Mouse (Mus musculus): ENCODE results near the gene Tagln2.

Gene Tagln2

DNA sequence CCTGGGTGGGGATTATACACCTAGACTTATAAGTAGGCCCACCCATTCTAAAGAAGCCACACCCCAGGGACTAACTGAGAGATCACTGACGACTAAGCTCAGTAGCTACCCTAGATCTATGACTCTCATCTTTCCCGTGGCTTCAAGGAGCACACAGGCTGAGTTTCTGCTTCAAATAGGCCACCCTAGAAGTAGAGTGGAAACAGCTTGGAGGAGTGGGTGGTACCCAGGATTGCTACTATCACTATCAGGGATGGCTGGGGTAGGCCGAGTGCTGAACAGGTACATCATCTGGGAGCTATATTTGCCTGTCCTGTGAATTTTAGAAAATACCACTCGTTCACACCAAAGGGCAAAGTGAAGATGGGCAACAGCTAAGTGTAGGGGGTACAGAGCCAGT lies 12.0 kb upstream of the Tagln2 start:
- TF ChIP-seq GATA4 (IDR thresholded peaks at IDR 0.05; ENCODE audit: insufficient replicate concordance, low read length) = no peak

DNA sequence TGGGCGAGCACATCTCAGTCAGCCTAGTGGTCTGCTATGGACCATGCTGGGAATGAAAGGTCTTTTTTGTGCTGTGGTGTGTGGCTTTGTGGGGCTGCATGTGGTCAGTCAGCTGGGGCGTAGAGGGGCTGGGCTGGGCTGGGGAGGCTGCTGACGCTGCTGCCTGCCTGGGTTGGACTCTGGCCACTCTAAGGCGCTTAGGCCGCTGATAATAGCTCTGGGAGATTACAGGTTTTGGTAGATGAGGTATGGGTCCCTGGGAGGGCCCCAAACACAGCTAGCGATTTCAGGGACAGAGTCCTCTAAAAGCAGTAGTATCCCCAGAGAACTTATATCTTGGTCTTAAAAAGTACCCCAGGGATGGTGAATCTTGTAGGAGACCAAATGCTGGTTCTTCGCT lies 11.0 kb upstream of the Tagln2 start:
- TF ChIP-seq GATA4 (IDR thresholded peaks at IDR 0.05; ENCODE audit: insufficient replicate concordance, low read length) = no peak

DNA sequence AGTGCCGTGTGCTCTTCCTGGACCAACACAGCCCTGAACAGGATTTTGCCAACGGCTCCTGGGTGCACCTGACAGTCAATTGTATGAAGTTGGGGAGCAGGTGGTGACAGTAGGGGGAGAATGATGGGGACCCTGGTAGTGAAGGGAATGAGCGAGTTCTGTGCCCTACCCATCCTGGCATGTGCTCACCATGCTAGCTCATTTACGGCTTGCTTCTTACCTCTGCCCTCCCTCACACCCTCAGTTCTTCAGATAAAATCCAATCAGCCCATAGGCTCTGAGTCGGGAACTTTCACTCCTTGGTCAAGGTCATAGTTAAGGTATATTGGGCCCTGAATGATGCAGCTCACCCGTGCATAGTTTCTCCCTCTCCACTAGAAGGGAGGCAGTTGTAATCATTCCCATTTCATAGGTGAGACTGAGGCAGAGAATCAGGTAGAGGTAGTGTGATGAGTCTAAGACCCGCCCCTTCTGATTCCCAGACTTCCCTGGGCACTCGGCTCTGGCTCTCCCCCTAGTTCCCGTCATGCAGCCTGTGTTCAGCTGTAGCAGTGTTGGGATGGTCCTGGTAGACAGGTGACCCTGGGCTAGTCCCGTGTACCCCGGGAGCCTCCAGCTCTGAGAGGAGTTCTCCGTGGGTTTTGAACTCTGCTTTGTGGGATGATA lies 10.1 kb upstream of the Tagln2 start:
- no peak for TF ChIP-seq GATA4 (IDR thresholded peaks at IDR 0.05; ENCODE audit: insufficient replicate concordance, low read length)

DNA sequence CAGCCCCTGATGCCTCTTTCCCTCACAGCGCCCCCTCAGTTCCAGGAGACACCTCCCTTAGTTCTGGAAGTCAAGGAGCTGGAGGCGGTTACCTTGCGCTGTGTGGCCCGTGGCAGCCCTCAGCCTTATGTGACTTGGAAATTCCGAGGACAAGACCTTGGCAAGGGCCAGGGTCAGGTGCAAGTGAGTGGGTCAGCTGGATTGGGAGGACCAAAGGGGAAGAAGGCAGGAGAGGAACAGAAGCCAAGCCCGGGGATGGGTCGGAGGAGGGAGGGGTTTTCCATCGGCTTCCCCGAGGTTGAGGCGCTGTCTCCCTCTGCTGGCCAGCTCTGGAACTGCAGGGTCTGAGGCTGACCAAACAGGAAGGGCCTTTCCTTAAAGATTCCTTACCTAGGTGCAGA lies 9.6 kb upstream of the Tagln2 start:
- no peak for TF ChIP-seq GATA4 (IDR thresholded peaks at IDR 0.05; ENCODE audit: insufficient replicate concordance, low read length)

DNA sequence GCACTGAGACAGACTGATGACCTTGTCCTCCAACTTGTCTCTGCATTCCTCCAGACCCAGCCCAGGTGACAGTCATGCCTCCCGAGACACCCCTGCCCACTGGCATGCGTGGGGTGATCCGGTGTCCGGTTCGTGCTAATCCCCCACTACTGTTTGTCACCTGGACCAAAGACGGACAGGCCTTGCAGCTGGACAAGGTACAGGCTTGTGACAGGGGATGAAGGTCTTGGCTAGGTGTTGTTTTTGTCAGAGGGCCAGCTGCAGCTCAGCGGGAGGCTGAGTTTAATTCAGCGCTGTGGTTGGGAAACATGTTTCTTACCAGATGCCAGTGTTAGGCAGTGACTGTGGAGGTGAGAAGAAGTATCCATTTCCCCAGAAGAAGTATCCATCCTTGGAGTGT lies 7.8 kb upstream of the Tagln2 start:
- no peak for TF ChIP-seq GATA4 (IDR thresholded peaks at IDR 0.05; ENCODE audit: insufficient replicate concordance, low read length)

DNA sequence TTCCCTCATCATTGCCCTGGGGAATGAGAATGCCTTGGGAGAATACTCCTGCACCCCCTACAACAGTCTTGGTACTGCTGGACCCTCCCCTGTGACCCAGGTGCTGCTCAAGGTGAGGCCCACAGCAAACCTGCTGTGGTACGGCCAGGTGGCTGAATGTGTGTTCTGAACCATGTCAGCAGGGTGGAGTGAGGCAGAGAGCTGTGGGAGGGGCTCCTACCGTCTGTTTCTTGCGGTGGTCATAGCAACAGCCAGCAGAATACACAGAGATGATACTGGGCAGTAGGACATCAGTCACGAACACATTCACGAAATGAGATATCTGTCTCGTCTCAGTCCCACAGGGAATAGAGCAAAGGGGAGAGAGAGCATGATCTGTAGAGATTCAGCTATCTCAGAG lies 6.3 kb upstream of the Tagln2 start:
- TF ChIP-seq GATA4 (IDR thresholded peaks at IDR 0.05; ENCODE audit: insufficient replicate concordance, low read length) = no peak

DNA sequence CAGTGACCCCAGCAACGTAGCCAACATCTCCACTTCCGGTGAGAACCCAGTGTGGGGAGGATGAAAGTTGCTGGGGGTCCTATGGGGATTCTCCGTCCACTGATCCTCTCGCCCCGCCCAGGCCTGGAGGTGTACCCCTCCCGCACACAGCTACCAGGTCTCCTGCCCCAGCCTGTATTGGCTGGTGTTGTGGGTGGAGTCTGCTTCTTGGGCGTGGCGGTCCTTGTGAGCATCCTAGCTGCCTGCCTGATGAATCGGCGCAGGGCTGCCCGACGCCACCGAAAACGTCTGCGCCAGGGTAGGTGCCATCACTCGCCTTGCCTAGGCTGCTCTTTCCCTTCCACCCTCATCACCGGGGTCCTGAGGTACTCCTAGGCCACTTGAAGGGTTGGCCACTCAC lies 3.8 kb upstream of the Tagln2 start:
- no peak for TF ChIP-seq GATA4 (IDR thresholded peaks at IDR 0.05; ENCODE audit: insufficient replicate concordance, low read length)

DNA sequence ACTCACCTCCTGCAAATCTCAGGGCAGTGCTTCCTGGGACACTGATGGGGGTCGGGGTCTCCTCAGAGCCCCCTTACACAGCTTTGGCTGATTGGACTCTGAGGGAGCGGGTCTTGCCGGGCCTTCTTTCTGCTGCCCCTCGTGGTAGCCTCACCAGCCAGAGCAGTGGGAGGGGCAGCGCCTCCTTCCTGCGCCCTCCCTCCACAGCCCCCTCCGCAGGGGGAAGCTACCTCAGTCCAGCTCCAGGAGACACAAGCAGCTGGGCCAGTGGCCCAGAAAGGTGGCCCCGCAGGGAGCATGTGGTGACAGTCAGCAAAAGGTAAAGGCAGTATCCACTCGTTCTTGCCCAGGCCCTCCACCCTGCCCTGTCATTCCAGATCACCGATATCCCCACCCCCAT lies 2.4 kb upstream of the Tagln2 start:
- no peak for TF ChIP-seq GATA4 (IDR thresholded peaks at IDR 0.05; ENCODE audit: insufficient replicate concordance, low read length)

DNA sequence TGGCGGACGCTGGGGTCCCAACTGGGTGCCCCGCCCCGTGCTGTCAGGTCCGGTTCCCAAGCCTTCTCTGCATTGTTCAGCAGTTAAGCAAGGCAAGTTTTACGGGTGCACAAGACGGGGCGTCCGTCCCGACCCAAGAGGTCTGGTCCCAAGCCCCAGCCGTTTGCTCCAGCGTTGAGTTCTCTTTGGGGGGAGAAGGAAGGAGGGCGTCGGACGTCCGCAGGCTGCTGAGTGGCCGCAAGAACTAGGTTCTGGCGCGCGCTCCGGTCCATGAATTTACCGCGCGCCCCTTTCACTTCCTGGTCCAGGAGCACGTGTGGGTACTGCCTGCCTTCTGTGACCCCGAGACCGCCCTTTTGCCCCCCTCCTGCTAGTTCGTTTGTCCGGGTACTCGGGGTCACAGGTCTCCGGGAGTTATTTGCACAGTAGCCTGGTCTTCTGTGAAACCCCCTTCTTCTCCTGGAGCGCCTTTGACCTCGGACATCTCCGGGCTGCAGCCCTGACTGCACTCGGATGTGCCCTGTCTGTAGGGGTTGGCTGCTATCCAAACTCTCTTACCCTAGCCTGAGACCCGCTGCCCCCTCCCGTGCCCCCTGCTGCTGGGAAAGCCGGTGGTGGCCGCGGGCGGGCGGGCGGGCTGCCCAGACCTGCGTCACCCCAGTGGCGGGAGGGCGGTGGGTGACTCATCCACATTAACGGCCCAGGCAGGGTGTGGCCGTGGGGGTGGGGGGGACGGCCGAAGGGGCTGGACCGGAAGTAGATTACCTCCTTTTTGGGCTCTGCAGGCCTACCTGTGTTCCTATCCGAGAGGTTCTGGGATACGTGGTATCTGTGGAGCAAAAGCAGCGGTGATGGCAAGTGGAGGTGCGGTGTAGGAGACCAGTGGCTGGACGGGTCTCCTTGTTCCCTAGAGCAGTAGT lies 864 bp downstream of the Tagln2 start:
- TF ChIP-seq GATA4 (IDR thresholded peaks at IDR 0.05; ENCODE audit: insufficient replicate concordance, low read length) = no peak

DNA sequence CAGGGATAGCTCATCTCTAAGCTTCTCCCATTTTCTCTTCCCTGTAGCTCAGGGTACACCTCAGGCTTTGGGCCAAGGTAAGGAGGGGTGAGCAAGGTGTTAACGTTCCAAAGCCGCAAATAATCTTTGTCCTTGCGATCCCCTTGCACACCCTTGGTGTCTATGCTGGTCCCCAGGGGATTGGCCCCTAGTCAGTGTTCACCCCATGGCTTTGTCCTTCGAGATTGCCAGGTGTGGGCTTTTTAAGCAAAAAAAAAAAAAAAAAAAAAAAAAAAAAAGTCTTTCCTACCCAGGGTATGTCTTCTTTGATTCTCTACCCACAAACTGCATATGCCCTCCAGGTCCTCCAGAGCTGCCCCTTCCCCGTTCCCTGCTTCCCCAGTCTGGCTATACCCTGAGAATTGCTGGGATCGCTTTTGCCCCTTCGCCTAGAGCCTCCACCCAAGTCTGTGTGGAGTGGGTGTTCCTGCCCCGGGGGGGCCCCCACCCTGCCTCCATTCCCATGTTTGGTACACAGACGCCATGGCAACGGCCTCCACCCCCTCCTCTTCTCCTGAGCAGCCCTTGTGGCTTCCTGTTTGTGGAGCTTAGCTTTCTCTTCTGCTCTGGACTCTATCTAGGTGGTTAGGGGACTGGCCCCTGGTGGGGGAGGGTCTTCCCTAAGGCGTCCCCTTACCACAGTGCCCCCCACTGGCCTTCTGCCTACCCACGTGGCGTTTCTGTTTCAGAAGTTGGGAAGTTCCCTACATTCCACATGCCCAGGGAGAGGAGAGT lies 1.7 kb downstream of the Tagln2 start:
- TF ChIP-seq GATA4 (IDR thresholded peaks at IDR 0.05; ENCODE audit: insufficient replicate concordance, low read length) = no peak

DNA sequence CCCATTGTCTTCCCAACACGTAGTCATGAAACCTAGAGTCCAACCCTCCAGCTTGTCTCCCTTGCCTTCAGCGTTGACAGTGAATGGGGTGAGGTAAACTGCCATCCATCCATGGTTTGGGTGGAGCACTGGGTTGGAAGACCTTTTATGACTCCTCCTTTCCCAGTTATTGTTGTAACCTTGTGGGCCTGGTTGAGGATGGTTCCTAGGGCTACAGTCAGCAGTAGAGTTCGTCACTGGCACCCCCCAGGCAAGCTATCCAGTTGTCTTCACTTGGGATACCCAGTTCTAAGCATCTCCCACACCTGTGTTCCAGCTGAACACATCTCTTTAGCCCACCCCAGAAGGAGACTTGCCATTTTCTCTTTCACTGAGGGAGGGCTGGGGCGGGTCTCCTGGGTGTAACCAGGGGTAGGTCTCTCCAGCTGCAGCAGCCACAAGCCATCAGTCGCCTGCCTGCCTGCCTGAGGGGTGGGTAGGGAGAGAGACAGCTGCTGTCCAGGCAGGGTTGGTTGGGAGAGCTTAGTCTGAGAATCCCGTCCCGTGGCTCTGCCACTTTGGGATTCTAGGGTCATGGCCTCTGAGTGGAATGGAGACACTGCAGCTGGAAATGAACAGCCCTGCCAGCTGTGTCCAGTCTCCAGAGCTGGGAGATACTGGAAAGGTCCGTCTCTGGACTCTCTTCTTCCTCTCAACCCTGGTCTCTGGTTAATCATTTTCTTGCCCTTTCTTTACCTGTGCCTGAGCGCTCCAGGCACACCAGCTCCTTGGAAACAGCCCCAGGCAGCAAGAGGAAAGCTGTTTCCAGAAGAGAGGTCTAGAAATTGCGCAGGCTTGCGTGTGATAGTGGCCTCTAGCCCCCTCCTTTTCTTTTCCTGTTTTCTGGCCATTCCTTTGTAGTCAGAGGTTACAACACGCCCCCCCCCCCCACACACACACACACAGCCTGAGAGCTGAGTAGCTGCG lies 2.6 kb downstream of the Tagln2 start:
- TF ChIP-seq GATA4 (IDR thresholded peaks at IDR 0.05; ENCODE audit: insufficient replicate concordance, low read length) = no peak

DNA sequence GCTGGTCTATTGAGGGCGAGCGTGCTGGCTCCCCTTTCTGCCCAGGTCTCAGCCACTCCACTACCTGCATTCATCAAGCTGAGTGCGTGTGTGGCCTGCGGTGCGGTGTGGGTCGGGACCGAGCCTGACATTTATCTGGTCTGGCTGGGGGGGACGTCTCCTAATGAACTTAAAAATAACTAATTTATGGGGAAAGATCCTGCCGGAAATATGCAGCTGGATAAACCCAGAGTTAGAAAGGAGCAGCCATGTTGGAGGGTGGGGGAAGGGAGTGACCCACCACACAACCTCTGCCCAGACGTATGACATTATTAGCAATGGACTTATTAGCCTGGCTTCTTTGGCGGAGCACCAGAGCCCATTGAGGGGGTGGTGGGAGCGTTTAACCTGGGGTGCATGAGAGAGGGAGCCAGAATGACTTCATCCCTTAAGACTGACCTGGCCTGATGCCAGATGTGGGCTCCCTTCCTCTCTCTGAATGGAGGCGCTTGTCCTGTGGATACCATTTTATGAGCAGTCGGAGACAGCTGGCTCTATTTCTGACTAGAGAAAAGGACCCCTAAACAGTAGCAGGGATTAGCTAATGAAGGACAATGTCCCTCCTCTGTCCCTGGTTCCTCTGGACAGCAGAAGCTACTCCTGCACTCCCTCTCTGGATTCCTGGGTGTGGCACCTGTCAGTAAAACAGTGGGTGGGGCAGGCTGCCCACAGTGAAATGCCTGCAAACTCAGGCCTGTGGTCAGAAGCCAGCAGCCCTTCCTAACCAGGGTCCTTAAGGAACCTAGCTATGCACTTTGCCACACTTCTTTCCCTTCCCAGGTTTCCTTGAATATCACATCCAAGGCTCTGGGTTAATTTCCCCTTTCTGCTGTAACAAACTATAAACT lies 3.5 kb downstream of the Tagln2 start:
- no peak for TF ChIP-seq GATA4 (IDR thresholded peaks at IDR 0.05; ENCODE audit: insufficient replicate concordance, low read length)

DNA sequence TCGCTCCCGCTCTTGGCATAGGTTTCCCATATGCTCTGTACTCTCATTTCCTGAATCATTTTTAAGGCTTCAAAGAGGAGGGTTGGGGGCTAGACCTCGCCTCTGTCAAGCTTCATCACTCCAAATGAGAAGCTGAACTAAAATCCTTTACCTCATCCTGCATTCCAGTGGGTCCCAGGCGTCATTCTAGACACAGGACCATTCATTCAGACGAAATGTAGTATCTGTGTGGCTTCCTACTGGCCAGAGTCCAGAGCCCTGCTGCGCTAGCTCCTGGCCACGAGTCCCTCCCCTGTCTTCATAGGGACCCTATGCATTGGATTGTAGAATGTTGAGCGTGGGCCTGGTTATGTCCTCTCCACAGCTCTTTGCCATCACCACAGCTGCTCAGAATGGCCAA lies 4.9 kb downstream of the Tagln2 start:
- TF ChIP-seq GATA4 (IDR thresholded peaks at IDR 0.05; ENCODE audit: insufficient replicate concordance, low read length) = no peak

DNA sequence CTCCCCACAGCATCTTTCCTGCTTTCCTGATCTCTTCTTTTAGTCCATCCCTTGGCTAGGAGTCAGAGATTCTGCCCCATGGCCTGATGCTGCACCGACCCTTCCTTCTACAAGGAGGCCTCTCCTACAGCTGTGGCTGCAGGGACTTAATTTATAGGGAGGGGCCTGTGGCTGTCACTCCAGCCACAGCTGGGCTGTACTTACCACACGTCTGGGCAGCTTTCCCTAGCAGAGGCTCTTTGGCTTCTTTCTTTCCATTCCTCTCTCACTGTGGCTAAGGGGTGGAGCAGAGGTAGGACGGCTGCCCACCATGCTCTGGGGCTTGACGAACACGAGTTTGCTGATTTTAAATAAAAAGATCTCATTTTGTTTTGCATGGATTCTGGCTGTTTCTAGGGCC lies 7.2 kb downstream of the Tagln2 start:
- no peak for TF ChIP-seq GATA4 (IDR thresholded peaks at IDR 0.05; ENCODE audit: insufficient replicate concordance, low read length)

Measured in liver, adult (tissue).